Mouse (Mus musculus) gastrocnemius, postnatal 14 days (tissue): ENCODE measurements at regions not wholly inside any gene's neighbourhood (a gene's known extent, or its start where the extent isn't known, plus 50 kb on each side); places are given as distances from the start of the nearest gene placed in this dataset.

ENCODE experiments used
- DNase-seq: peaks from one replicate; pipeline ENCODE4 v3.0.0; 2021; ENCODE audit warnings: mixed read lengths
- intact Hi-C: fragments of 180-260 bp; cut with DNase I; formaldehyde crosslinking; loops from one replicate; pipeline ENCODE4 v1.15.1; 2025; ENCODE audit warnings: low total_unique reads

GRCm38 (mm10) chr3:148662888-148663477 lies 327.4 kb downstream of the Adgrl2 start:
- intact Hi-C loops: no loop called here

DNA sequence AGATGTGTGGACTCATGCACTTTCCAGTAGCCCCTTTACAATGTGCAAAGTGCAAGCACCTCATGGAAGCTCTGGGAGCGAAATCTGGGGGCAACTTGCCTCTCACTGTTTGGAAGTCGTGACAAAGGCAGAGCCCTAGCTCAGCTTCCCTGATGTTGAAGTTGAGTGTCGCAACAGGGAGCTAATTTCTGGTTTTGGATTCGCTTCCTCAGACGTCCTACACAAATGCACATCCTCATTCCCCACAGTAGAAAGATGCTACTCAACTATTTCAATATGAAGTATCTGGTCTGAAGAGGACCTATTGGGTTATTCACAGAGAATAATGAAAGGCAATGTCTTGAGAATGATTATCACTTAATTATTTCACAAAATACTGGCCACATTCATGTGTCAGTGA lies 331.3 kb downstream of the Adgrl2 start:
- intact Hi-C loops: no loop called here
- no peak for DNase-seq

More at GRCm38 (mm10) chr3:148662888-148663477, 327.4 kb downstream of the Adgrl2 start:
- no peak for DNase-seq

- intact Hi-C loops: no loop called here
- no peak for DNase-seq
Observed at GRCm38 (mm10) chr3:148658368-148658767, 332.0 kb downstream of the Adgrl2 start.

- DNase-seq: no peak
Observed at GRCm38 (mm10) chr3:148656187-148656586, 334.2 kb downstream of the Adgrl2 start.

DNA sequence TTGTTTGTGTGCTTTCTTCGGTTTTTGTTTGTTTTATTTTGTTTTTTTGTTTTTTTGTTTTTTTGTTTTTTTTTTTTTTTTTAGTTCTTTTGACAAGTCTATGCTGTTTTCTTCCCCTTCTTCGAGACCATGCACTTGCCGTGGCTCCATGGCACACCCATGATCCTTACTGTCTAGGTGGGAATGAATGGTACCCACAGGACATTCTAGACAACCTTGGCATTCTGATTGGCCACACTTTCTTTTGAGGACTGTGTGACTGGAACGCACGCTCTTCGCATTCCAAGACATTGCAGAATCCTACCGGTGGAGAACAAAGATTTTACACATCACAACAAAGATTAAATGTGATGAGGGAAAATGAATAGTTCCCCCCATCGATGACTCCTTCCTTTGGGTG lies 340.1 kb downstream of the Adgrl2 start:
- intact Hi-C loops: no loop called here
- DNase-seq: no peak

More at GRCm38 (mm10) chr3:148656187-148656586, 334.2 kb downstream of the Adgrl2 start:
- intact Hi-C loops: no loop called here

GRCm38 (mm10) chr3:148644924-148645323 lies 345.4 kb downstream of the Adgrl2 start:
- DNase-seq: no peak
- intact Hi-C loops: no loop called here

GRCm38 (mm10) chr3:148641581-148641980 lies 348.8 kb downstream of the Adgrl2 start:
- no peak for DNase-seq
- intact Hi-C loops: no loop called here

DNA sequence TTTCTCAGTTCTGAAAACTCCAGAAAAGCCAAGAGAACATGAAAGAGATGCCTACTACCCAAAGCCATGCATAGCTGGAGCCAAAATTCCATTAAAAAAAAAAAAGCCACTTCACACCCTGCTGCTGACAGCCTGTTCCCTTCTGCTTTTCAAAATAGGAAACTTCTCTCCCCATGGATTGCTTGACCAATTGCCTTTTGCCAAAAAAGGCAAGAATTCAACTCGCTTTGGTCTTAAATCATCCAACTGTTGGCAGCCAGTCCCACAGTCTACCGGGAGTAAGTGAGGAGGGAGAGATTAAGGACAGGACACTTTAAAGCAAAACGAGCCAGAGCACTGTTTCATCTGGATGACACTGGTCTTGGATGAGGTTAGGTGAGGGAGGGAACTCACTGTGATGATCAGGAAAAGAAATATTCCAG lies 349.7 kb downstream of the Adgrl2 start:
- peak; percentile 58 for DNase-seq
- intact Hi-C loops: no loop called here

DNA sequence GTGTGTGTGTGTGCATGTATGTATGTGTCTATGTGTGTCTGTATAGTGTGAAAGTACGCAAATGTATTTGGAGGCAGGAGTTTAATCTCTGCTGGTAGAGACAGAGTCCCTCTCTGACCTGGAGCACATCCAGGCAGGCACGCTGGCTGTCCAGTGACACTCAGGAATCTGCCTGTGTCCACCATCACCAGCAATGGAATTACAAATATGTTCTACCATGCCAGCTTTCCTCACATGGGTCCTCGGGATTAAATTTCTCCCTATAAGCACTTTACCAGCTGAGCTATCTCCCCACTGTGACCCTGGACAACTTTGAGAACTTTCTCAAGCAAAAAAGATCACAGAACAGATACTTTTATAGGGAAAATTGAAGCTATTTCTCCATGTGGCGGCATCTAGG lies 355.3 kb downstream of the Adgrl2 start:
- DNase-seq: peak; percentile 53
- intact Hi-C loops: no loop called here

- no peak for DNase-seq
- intact Hi-C loops: no loop called here
Observed at GRCm38 (mm10) chr3:148634352-148634751, 356.0 kb downstream of the Adgrl2 start.

DNA sequence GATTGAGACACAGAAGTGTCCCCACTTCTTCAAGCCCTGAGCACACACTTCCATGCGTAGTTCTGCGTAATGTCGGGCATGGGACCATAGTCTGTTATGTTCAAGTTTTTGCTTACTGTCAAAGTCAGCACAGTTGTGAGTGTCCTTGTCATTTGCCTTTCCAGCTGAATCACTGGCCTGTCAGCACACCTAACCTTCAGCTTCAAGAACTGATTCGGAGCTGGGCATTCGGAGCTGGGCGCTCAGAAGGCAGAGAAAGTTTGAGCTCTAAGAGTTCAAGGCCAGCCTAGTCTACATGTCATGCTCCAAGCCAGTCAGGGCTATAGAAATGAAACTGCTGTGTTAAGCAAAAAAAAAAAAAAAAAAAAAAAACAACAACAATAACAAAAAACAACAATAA lies 357.1 kb downstream of the Adgrl2 start:
- intact Hi-C loops: no loop called here
- no peak for DNase-seq

- intact Hi-C loops: no loop called here
- no peak for DNase-seq
Observed at GRCm38 (mm10) chr3:148632449-148632848, 357.9 kb downstream of the Adgrl2 start.

DNA sequence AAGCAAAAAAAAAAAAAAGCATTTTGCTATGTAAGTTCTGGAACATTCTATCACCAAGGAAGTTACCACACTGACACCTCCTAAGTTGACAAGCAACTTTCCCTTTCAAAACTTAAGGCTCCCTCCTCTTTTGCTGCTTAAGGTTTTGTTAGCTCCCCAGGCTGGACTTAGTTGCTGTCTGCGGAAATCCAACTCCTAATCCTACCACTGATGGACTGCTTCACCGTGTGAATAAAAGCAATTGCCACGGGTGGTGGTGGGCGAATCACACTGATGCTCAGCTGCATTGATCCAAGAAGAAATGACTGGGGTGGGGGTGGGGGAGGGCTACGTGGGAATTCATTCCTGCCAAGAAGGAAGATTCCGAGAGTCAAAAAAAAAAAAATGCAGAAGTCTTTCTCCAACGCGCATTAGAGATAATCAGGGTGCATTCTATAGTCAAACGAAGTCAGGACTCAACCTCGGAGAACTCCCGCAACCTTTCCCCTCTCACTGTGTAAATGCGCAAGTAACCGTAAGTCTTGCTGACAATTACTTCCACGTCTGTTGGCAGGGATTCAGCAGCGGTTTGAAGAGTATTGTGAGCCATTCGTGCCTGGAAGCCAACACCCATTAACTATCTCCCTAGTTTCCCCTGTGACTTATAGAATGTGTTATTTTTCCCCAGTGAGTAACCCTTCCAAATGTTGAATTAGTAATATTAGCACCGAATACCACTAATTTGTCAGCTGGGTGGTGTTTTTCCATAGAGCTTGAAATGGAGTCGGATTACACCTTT lies 358.8 kb downstream of the Adgrl2 start:
- intact Hi-C loops: no loop called here
- DNase-seq: no peak

DNA sequence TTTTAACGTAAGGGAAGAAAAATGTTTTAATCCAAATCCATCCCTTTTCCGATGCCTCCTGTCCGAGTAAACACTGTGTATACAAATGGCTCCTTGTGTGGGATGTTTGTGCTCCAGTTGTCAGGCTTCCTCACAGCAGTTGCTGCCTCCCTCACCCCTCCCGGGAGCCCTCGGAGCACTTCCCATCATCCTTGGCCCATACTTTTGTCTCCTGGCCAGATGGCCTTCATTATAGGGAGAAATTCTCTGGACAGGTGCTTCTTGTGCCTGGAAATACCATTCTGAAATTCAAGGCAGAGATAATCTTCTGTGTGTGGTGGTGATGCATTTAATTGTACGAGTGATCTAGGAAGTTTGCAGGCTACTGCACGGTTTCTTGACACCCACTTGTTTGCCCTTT lies 359.5 kb downstream of the Adgrl2 start:
- intact Hi-C loops: no loop called here
- peak; percentile 37 for DNase-seq

GRCm38 (mm10) chr3:148614971-148615671 lies 375.2 kb downstream of the Adgrl2 start:
- intact Hi-C loops: no loop called here

GRCm38 (mm10) chr3:148613443-148613842 lies 376.9 kb downstream of the Adgrl2 start:
- intact Hi-C loops: no loop called here
- DNase-seq: no peak

More at GRCm38 (mm10) chr3:148614971-148615671, 375.2 kb downstream of the Adgrl2 start:
- no peak for DNase-seq

- DNase-seq: no peak
- intact Hi-C loops: no loop called here
Observed at GRCm38 (mm10) chr3:148603276-148603675, 387.1 kb downstream of the Adgrl2 start.

DNA sequence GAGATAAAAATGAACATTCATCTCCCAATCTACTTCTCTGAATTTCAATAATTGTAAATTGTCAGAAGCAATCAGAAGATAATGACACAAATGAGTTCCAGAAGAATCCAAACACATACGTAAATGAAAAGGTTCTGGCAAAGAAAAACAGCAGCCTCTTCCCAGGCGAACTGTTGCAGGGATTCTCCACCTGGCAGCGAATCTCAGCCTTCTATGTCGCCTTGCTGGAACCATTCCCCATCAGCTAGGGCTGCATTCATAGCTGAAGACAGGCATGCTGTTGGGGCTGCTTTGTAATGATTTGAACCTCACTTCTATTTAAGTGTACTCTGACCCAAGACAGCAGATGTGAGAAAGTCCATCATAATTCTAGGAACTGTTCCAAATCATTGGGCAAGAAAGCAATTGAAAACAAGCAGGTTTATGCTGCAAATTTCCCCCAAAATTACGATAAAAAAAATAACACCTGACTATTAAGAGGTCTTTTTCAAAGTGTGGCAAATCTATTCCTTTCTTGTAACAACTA lies 387.6 kb downstream of the Adgrl2 start:
- DNase-seq: no peak
- intact Hi-C loops: no loop called here

GRCm38 (mm10) chr3:148595561-148595960 lies 394.8 kb downstream of the Adgrl2 start:
- DNase-seq: no peak
- intact Hi-C loops: no loop called here

DNA sequence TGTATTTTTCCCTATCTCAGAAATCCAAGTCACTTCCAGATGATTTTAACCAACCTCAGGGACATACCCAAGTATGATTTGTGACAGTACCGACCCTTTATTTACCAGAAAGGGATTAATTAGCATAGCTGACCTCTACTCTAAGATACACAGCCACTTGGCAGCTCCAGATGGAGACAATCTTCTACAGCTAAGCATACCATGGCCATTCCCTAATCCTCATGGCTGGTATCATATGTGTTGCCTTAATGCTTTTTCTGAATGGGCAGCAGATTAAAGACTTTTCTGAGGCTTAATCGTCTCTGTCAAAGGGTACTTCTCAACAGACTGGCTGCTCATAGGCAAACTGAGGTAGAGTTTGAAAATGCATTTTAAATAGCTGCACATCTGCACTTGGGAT lies 400.8 kb downstream of the Adgrl2 start:
- intact Hi-C loops: no loop called here
- DNase-seq: no peak
